Mouse (Mus musculus) kidney, embryonic 15.5 days (tissue): ENCODE measurements around the gene Ccdc7a. TPM values are rescaled to one million over a fixed set of nuclear protein-coding genes. Genes with fewer than 3 reads are reported as not detected.
"Not testable (repeated sequence)": the region's sequence is repeated elsewhere in the genome, so short reads cannot be mapped to it uniquely, and the experiment has no call there.

Source experiments
- ATAC-seq: fragments of 200-750 bp; cut with Nextera tagmentation; replicated peaks from 2 replicates; pipeline ENCODE4 v1.8.0; 2017; ENCODE audit warnings: moderate TSS enrichment; ENCODE audit not compliant: low FRiP score
- H3K27ac ChIP-seq: fragments of 300-500 bp; sonication (generic); 2 replicates; pipeline ENCODE4 v1.5.1; 2015; ENCODE audit warnings: mild to moderate bottlenecking, inconsistent platforms
- H3K27me3 ChIP-seq: fragments of 300-500 bp; sonication (generic); 2 replicates; pipeline ENCODE4 v1.6.1; 2015; ENCODE audit warnings: inconsistent platforms
- H3K36me3 ChIP-seq: fragments of 300-500 bp; sonication (generic); 2 replicates; pipeline ENCODE4 v1.6.1; 2015; ENCODE audit warnings: inconsistent platforms
- H3K4me1 ChIP-seq: fragments of 300-500 bp; sonication (generic); 2 replicates; pipeline ENCODE4 v1.6.1; 2015; ENCODE audit warnings: inconsistent platforms
- H3K4me2 ChIP-seq: fragments of 300-500 bp; sonication (generic); 2 replicates; pipeline ENCODE4 v1.6.1; 2015; ENCODE audit warnings: moderate library complexity, mild to moderate bottlenecking, inconsistent platforms
- H3K4me3 ChIP-seq: fragments of 300-500 bp; sonication (generic); replicated peaks from 2 replicates; pipeline ENCODE4 v1.5.1; 2015; ENCODE audit warnings: mild to moderate bottlenecking, inconsistent platforms
- H3K9ac ChIP-seq: fragments of 300-500 bp; sonication (generic); 2 replicates; pipeline ENCODE4 v1.6.1; 2015; ENCODE audit warnings: mild to moderate bottlenecking, inconsistent platforms
- H3K9me3 ChIP-seq: fragments of 300-500 bp; sonication (generic); replicated peaks from 2 replicates; pipeline ENCODE4 v1.6.1; 2016; ENCODE audit warnings: inconsistent platforms
- WGBS: fragments of 180-500 bp; shearing (Covaris S2); methylation state at CpG from one replicate; pipeline ENCODE4 v1.1.7; 2015; ENCODE audit warnings: mixed read lengths; 5-methylcytosine and 5-hydroxymethylcytosine counted together
- polyA plus RNA-seq: library from polyadenylated mRNA; unstranded; fragments of >200 nt; fragmentation: Nextera tagmentation; extraction: Ambion mirVana; gene quantifications from 2 replicates; pipeline ENCODE4 v1.2.1, GENCODE M21; 2015

The Ccdc7a gene
- not detected in 2 replicates for polyA plus RNA-seq

GRCm38 (mm10) chr8:129065417-129065816 lies at the start of gene Ccdc7a:
TSS of gene Ccdc7a (minus strand) at chr8:129065517.
- H3K4me2 ChIP-seq, H3K27ac ChIP-seq, H3K4me1 ChIP-seq, ATAC-seq, H3K36me3 ChIP-seq, H3K4me3 ChIP-seq, H3K27me3 ChIP-seq, H3K9me3 ChIP-seq, H3K9ac ChIP-seq: not testable (repeated sequence)
- WGBS, result 95% methylated on average over 2 of the region's 11 CpGs

GRCm38 (mm10) chr8:129066834-129067233 lies 1.5 kb upstream of the Ccdc7a start, which contains the start of gene Ccdc7b:
TSS of gene Ccdc7b (plus strand) at chr8:129067134.
- not testable (repeated sequence) for H3K9ac ChIP-seq, H3K4me1 ChIP-seq, H3K27me3 ChIP-seq, H3K4me2 ChIP-seq, H3K4me3 ChIP-seq, H3K36me3 ChIP-seq, H3K9me3 ChIP-seq, H3K27ac ChIP-seq
- 73% methylated on average over 1 of the region's 10 CpGs for WGBS
- ATAC-seq, result 0 out of 2 replicates have a peak, but pooled peaks have one; percentile 9

- Histone ChIP-seq H3K4me3 (no peak overlapping the region), H3K9me3 (no peaks in the 10 kb centered on the region), H3K9ac (no peak overlapping the region), H3K27ac (no peak overlapping the region), H3K4me2 (no peak overlapping the region), H3K27me3 (no peaks in the 10 kb centered on the region), H3K36me3 (no peaks in the 10 kb centered on the region), H3K4me1 (no peaks in the 10 kb centered on the region)
- no peak for ATAC-seq
- WGBS, result 88% methylated on average over 1 of the region's 1 CpGs
These were observed 73.9 kb downstream of the Ccdc7a start for GRCm38 (mm10) chr8:128991389-128991788.

- H3K27me3 ChIP-seq, H3K9ac ChIP-seq, H3K4me3 ChIP-seq, H3K4me2 ChIP-seq, H3K36me3 ChIP-seq, H3K4me1 ChIP-seq, H3K27ac ChIP-seq, ATAC-seq, H3K9me3 ChIP-seq: not testable (repeated sequence)
- 84% methylated on average over 11 of the region's 11 CpGs for WGBS
These were observed 116.4 kb downstream of the Ccdc7a start for GRCm38 (mm10) chr8:128948941-128949340.

GRCm38 (mm10) chr8:128941022-128941641 lies 124.2 kb downstream of the Ccdc7a start:
- not testable (repeated sequence) for H3K4me3 ChIP-seq, H3K9me3 ChIP-seq, H3K27ac ChIP-seq, H3K9ac ChIP-seq, H3K36me3 ChIP-seq, H3K4me1 ChIP-seq, H3K27me3 ChIP-seq
- WGBS, result under 1% methylated on average over 6 of the region's 6 CpGs
- 0 out of 2 replicates have a peak overlapping the region, but pooled peaks have one; percentile 25 for H3K4me2 ChIP-seq
- 0 out of 2 replicates have a peak, but pooled peaks have one; percentile 66 for ATAC-seq

GRCm38 (mm10) chr8:128933446-128933845 lies 131.9 kb downstream of the Ccdc7a start:
- 64% methylated on average over 4 of the region's 4 CpGs for WGBS
- H3K27ac ChIP-seq, result no peak overlapping the region
- no peaks in the 10 kb centered on the region for H3K27me3 ChIP-seq
- H3K4me2 ChIP-seq, result no peak overlapping the region
- H3K9me3 ChIP-seq, result no peaks in the 10 kb centered on the region
- H3K36me3 ChIP-seq, result no peaks in the 10 kb centered on the region
- ATAC-seq, result no peak
- no peaks in the 10 kb centered on the region for H3K4me1 ChIP-seq
- no peak overlapping the region for H3K4me3 ChIP-seq
- no peak overlapping the region for H3K9ac ChIP-seq

- H3K4me3 ChIP-seq, result no peak overlapping the region
- no peaks in the 10 kb centered on the region for H3K9me3 ChIP-seq
- H3K4me2 ChIP-seq, result no peak overlapping the region
- no peak overlapping the region for H3K27ac ChIP-seq
- no peaks in the 10 kb centered on the region for H3K4me1 ChIP-seq
- H3K27me3 ChIP-seq, result no peaks in the 10 kb centered on the region
- no peak overlapping the region for H3K9ac ChIP-seq
- no peaks in the 10 kb centered on the region for H3K36me3 ChIP-seq
- 52% methylated on average over 3 of the region's 3 CpGs for WGBS
- no peak for ATAC-seq
These were observed 182.6 kb downstream of the Ccdc7a start for GRCm38 (mm10) chr8:128882719-128883118.

GRCm38 (mm10) chr8:128843749-128844148 lies 221.6 kb downstream of the Ccdc7a start:
- Histone ChIP-seq H3K27ac (no peak overlapping the region), H3K9me3 (no peaks in the 10 kb centered on the region), H3K9ac (no peak overlapping the region), H3K27me3 (no peaks in the 10 kb centered on the region), H3K36me3 (no peaks in the 10 kb centered on the region), H3K4me2 (no peak overlapping the region), H3K4me3 (no peak overlapping the region), H3K4me1 (no peaks in the 10 kb centered on the region)
- ATAC-seq, result no peak
- WGBS, result 55% methylated on average over 5 of the region's 5 CpGs

GRCm38 (mm10) chr8:128812521-128812920 lies 252.8 kb downstream of the Ccdc7a start:
- WGBS, result 58% methylated on average over 4 of the region's 4 CpGs
- no peaks in the 10 kb centered on the region for H3K27me3 ChIP-seq
- no peak overlapping the region for H3K9ac ChIP-seq
- H3K36me3 ChIP-seq, result no peaks in the 10 kb centered on the region
- no peaks in the 10 kb centered on the region for H3K4me1 ChIP-seq
- H3K9me3 ChIP-seq, result no peaks in the 10 kb centered on the region
- H3K27ac ChIP-seq, result no peak overlapping the region
- ATAC-seq, result no peak
- no peak overlapping the region for H3K4me3 ChIP-seq
- no peak overlapping the region for H3K4me2 ChIP-seq

GRCm38 (mm10) chr8:128798594-128798993 lies 266.7 kb downstream of the Ccdc7a start, which contains the start of gene Gm3952:
TSS of gene Gm3952 (minus strand) at chr8:128798694.
- Histone ChIP-seq H3K9me3 (no peaks in the 10 kb centered on the region), H3K4me1 (no peaks in the 10 kb centered on the region), H3K27me3 (no peaks in the 10 kb centered on the region), H3K27ac (no peak within 1 kb of the TSS), H3K9ac (no peak within 1 kb of the TSS), H3K4me2 (no peak within 1 kb of the TSS), H3K4me3 (no peak within 1 kb of the TSS), H3K36me3 (no peaks in the 10 kb centered on the region)
- WGBS, result 77% methylated on average over 1 of the region's 1 CpGs
- no peak for ATAC-seq

GRCm38 (mm10) chr8:128735692-128736091 lies 329.6 kb downstream of the Ccdc7a start:
- Histone ChIP-seq H3K4me3 (no peak overlapping the region), H3K36me3 (peaks cover 66% of the 10 kb centered on the region), H3K27ac (no peak overlapping the region), H3K9ac (no peak overlapping the region), H3K27me3 (no peaks in the 10 kb centered on the region), H3K4me2 (no peak overlapping the region), H3K9me3 (no peaks in the 10 kb centered on the region), H3K4me1 (no peaks in the 10 kb centered on the region)
- 93% methylated on average over 3 of the region's 3 CpGs for WGBS
- ATAC-seq, result no peak

GRCm38 (mm10) chr8:128734118-128734517 lies 331.2 kb downstream of the Ccdc7a start:
- Histone ChIP-seq H3K4me2 (no peak overlapping the region), H3K27me3 (no peaks in the 10 kb centered on the region), H3K36me3 (peaks cover 71% of the 10 kb centered on the region), H3K9me3 (no peaks in the 10 kb centered on the region), H3K4me1 (no peaks in the 10 kb centered on the region), H3K4me3 (no peak overlapping the region), H3K9ac (no peak overlapping the region), H3K27ac (no peak overlapping the region)
- WGBS, result 91% methylated on average over 3 of the region's 3 CpGs
- no peak for ATAC-seq

- Histone ChIP-seq H3K4me1 (no peaks in the 10 kb centered on the region), H3K27ac (no peak overlapping the region), H3K4me3 (no peak overlapping the region), H3K9me3 (no peaks in the 10 kb centered on the region), H3K4me2 (no peak overlapping the region), H3K9ac (no peak overlapping the region), H3K27me3 (no peaks in the 10 kb centered on the region), H3K36me3 (peaks cover 75% of the 10 kb centered on the region)
- 65% methylated on average over 2 of the region's 2 CpGs for WGBS
- ATAC-seq, result peak; percentile 56; the same call in 1 of the 2 replicates
These were observed 333.1 kb downstream of the Ccdc7a start for GRCm38 (mm10) chr8:128732254-128732653.
